Mouse (Mus musculus): ENCODE measurements around the gene Dpp3.

GRCm38 (mm10) chr19:4915924-4916603 is 12.0 kb downstream of the Dpp3 start:
- TF ChIP-seq GATA1 (IDR thresholded peaks at IDR 0.05; ENCODE audit: low read depth, low read length) (no peak), ZNF384 (IDR thresholded peaks at IDR 0.05; ENCODE audit: low read depth, low read length) (no peak), POLR2A (IDR thresholded peaks at IDR 0.05; ENCODE audit: control insufficient read depth in 1 of 2, insufficient read depth in 1 of 2, low read depth in 1 of 2, low read length in 2 of 2, poor library complexity in 1 of 2) (no peak), CTCF (IDR thresholded peaks at IDR 0.05 in 2 of 3, conservative IDR thresholded peaks at IDR 0.05 in 1 of 3; ENCODE audit: control insufficient read depth in 1 of 3, insufficient read depth in 1 of 3, low read depth in 2 of 3, low read length in 3 of 3, poor library complexity in 1 of 3, severe bottlenecking in 1 of 3) (no peak), HCFC1 (IDR thresholded peaks at IDR 0.05; ENCODE audit: low read depth, low read length) (no peak), UBTF (IDR thresholded peaks at IDR 0.05; ENCODE audit: borderline replicate concordance, insufficient read depth, low read depth, low read length) (no peak), KAT2A (conservative IDR thresholded peaks at IDR 0.05; ENCODE audit: low read depth, low read length) (no peak), ZMIZ1 (IDR thresholded peaks at IDR 0.05; ENCODE audit: low read depth, low read length) (no peak), ZC3H11A (IDR thresholded peaks at IDR 0.05; ENCODE audit: low read depth, low read length) (no peak), BHLHE40 (IDR thresholded peaks at IDR 0.05; ENCODE audit: borderline replicate concordance, low read depth, low read length) (no peak), MEF2A (IDR thresholded peaks at IDR 0.05; ENCODE audit: extremely low read depth, insufficient replicate concordance, low read depth, low read length, poor library complexity, severe bottlenecking) (no peak), EP300 (IDR thresholded peaks at IDR 0.05; ENCODE audit: low read depth in 1 of 2, low read length in 2 of 2) (no peak), TCF12 (IDR thresholded peaks at IDR 0.05; ENCODE audit: low read depth, low read length) (no peak), MAX (IDR thresholded peaks at IDR 0.05; ENCODE audit: low read length) (no peak)

Data from MEL (cell line).